Mouse (Mus musculus) small intestine, adult 2 months (tissue): ENCODE results near the gene Rccd1.

Source experiments
- CTCF ChIP-seq: fragments of 200-500 bp; IDR thresholded peaks from 2 replicates; pipeline ENCODE4 v1.5.1; 2012; ENCODE audit warnings: low read depth, mild to moderate bottlenecking, control low read depth, inconsistent platforms, low read length, moderate library complexity, mixed read lengths; ENCODE audit not compliant: insufficient replicate concordance, insufficient read length; ENCODE audit errors: extremely low read depth
- POLR2A ChIP-seq: fragments of 200-500 bp; IDR thresholded peaks from 2 replicates; pipeline ENCODE4 v1.6.1; 2012; ENCODE audit warnings: low read depth, mild to moderate bottlenecking, control low read depth, inconsistent platforms, low read length, moderate library complexity

DNA sequence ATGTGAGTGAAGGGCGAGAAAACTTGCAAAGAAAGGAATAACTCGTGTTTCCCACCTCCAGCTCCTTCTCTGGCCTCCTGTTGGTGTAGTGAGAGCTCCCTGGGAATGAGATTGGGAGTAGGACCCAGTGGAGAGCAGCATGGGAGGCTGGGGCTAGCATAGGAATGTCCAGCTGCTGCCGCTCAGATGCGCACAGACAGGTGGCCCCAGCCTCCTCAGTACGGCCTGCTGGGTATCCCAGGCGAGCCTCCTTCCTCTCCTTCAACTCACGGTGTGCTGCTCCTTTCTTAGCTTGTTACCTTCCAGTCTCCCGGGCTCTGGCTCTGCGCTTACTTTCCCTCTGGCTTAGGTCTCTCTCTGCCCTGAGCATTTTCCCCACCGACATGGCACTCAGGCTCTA, 44.2 kb downstream of the Rccd1 start:
- TF ChIP-seq POLR2A: no peak
- no peak for TF ChIP-seq CTCF
